Mouse (Mus musculus): ENCODE data around the gene Rnft1.
"Not testable (repeated sequence)": the region's sequence is repeated elsewhere in the genome, so short reads cannot be mapped to it uniquely, and the experiment has no call there.

Gene Rnft1

DNA sequence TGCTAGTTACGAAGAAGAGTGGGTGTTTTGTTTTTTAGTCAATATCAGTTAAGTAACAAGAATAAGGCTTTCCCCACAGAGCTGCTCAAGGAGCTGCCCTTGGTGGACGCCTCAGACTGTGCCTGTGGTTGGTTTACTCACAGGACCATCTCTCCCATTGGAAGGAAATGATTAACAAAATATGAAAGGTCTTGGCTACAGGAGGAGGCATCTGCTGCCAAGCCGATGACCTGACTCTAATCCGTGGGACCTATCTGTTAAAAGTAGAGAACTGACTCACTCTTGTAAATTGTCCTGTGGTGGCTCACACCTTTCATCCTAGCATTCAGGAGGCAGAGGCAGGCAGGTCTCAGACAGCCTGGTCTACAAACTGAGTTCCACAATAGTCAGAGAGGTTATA lies 43.1 kb downstream of the Rnft1 start:
- DNase-seq: no peak

DNA sequence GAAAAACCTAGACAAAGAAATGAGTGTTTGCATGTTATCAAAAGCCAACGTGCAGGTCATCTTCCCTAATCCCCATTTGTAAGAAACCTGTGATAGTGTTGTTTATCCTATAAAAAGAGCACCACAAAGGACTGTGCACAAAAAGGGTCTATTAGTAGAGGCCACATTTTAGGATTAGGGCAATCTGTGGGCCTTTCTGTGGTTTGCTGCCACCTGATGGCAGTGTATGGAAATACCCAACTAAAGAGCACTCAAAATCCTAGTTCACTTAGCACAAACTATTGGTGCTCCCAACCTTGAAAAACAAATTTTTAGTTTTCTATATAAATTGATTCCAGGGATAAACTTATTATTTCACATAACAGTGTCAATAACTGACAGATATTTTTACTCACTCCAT lies 48.4 kb downstream of the Rnft1 start:
- DNase-seq: peak; percentile 17

DNA sequence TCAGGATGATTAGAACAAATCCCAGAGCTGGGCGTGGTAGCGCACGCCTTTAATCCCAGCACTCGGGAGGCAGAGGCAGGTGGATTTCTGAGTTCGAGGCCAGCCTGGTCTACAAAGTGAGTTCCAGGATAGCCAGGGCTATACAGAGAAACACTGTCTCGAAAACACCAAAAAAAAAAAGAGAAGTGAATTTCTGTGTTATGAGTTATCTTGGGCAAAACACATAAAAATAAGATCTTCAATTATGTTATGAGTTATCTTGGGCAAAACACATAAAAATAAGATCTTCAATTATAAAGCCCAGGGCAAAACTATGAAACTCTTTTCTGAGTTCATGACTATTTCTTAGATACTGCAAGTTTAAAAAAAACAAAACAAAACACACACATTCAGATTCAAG lies 48.8 kb downstream of the Rnft1 start:
- not testable (repeated sequence) for DNase-seq

DNA sequence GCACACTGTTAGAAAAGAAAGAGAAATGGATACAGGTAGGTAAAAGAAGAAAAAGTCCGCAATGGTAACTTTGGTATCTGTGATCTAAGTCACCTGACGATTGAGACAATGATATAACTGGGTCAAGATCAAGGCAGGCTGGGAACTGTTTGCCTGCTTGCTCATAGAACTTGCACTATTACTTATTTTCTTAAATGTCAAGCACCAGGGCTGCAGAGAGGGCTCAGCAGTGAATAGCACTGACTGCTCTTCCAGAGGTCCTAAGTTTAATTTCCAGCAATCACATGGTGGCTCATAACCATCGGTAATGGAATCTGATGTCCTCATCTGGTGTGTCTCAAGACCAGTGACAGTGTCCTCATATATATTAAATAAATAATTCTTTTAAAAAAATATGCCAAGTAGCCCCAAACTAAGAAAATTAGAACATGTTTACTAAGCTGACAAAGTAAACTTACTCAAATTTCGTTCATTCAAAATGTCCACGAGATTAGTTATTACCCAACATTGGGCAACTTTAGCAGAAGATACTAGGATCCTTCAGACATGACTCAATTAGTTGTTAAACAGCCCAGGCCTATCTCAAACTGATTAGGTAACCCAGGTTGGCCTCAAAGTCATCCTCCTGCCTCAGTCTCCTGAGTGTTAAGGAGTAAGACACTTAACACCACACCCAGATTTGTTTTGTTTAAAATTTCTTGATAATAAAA lies 49.9 kb downstream of the Rnft1 start:
- DNase-seq: no peak

DNA sequence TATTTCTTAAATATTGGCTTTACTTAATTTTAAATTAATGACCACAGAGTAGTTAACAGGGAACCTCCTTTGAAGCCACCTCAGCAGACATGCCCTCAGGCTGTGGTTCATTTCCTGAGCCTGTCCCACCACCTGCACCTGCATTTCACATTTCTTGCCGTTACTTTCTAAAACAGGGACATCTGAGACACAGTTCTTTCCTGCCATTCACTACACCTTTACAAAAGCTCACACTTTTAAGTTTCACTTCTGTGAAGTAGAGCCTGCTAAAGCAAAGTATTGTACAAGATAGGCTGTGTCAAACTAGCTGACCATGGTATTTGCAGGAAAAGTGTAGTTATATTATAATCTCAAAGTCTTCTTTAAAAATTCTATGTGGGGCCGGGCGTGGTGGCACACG lies 54.3 kb downstream of the Rnft1 start:
- DNase-seq: no peak

DNA sequence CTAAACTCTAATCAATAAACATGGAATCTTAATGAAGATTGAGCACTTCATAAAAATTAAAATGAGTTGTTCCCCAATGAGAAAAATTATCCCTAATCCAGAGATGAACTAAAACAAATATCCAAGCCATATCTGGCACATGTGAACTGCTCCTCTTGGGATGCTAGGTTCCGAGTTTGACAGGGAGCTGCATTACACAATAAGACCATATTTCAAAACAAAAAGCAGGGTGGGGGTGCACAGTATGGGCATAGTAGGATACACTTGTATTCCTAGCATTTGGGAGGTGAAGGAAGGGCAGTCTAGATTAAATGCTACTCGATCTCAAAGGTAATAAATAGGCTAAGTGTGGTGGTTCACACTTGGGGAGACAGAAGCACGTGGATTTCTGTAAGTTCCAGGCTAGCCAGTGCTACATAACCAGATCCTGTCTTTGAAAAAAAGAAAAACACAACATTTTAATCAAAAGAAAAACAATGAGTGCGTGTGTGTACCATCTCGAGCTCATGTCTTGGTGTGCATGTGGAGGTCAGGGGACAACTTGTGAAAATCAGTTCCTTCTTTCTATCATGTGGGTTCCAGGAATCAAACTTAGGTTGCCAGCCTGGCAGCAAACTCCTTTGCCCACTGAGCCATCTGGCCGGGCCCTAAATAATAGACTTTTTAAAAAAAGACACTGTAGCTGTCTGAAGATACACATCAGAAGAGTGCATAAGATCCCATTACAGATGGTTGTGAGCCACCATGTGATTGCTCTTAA lies 55.4 kb downstream of the Rnft1 start:
- DNase-seq: no peak

DNA sequence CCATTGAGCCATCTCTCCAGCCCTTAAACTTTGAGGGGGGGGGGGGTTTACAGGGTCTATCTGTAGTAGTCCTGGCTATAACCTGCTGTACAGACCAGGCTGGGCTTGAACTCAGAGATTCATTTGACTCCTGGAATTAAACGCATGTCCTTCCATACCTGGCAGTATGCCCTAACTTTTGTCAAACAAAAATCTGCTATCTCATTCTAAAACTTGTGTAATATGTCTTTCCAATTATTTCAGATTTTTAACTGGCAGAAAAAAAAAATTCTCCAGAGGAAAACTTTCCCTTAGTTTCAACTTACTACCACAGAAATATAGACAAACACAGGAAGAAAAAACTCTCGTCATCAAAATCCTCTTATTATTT lies 56.0 kb downstream of the Rnft1 start:
- no peak for DNase-seq

DNA sequence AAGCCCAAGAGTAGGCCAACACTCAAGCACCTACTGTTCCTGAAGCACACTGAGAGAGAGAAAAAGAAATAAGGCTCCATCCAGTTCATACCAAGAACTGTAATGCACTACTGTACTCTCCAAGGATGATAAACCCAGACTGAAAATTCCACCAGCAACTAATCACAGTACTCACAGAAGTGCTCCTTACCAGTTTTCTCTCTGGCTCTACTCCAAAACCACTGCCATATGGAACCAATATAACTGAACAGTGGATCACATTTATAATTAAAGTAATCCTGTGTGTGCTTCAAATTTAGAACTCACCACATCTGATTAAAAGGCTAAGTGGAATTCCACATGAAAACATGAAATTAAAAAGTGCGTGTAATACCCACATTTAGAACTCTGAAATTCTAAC lies 58.4 kb downstream of the Rnft1 start:
- no peak for DNase-seq

DNA sequence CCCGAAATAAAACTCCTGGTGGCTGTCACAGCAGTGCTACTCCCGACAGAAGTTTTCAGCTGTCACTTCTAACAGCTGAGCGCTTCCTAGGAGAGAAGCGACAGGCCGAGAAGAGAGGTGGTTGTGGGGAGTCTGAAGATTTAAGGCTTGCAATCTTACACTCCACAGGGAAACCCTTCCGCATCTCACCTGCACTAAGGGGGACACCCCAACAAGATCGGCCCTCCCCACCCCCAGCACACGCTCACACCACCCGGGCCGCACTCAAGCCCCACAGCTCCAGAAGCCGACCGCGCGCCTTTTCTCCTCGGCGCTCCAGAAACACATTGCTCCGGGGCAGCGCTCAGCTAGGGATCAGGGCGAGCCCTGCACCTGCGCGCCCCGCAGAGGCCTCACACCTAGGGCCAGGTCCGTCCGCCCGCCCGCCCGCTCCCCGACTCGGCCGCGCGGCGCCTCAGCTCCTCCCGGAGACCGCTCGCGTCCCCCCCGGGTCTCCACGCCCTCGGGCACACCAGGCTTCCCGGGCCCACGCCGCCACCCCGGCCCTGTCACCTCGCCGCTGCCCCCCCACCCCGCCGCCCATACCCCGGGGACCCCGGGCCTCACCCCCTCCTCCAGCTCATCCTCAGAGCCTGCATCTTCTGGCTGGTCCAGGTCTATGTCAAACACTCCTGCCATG lies 59.6 kb downstream of the Rnft1 start:
- no peak for DNase-seq

DNA sequence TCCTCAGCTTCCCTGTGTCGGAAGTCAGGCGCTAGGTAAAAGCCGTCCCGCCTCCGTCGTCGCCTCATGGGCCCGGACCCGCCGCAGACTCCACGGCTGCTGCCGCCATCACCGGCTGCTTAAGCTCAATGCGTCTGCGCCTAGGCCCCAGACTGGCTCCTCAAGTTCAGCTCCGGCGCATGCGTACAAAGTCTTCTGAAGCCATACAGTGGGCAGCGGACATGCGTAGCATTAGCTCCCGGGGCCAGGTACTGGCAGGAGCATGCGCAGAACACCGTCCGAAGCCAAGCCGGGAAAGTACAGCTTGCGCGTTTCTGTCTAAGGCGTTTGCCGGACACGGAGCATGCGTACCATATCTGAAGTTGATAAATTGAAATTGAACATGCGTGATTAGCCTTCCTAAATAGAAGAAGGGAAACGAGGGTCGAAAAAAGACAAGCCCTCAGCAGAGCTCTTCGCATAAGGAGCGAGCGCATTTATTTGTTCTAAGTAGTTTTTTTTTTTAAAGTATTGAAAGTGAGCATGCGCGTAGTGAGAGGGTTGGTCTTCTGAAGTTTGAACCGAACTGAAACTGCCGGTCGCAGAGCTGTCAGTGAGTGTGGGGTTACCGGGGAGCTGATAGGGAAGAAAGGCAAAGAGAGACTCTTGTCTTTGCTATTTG lies 60.3 kb downstream of the Rnft1 start, which contains the start of the genes Rps6kb1 and Tubd1:
Gene Rps6kb1 (minus strand): TSS at position 167 of the 661 bp plus-strand sequence.
Gene Tubd1 (plus strand): TSS at position 353 of the 661 bp plus-strand sequence.
- peak; percentile 100 for DNase-seq

DNA sequence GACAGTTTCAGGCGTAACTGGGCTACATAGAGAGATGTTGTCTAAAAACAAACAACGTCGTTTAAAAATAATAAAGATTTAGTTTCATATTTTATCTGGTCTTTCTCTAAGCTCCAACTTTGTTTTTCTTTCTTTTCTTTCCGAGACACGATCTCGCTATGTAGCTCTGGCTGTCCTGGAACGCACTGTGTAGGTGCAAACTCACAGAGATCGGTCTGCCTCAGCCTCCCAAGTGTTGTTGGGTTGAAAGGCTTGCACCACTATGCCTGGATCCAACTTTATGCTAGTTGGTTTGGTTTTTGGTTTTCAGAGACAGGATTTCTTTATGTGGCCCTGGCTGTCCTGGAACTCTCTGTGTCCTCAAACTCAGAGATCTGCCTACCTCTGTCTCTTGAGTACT lies 61.1 kb downstream of the Rnft1 start:
- DNase-seq: no peak

DNA sequence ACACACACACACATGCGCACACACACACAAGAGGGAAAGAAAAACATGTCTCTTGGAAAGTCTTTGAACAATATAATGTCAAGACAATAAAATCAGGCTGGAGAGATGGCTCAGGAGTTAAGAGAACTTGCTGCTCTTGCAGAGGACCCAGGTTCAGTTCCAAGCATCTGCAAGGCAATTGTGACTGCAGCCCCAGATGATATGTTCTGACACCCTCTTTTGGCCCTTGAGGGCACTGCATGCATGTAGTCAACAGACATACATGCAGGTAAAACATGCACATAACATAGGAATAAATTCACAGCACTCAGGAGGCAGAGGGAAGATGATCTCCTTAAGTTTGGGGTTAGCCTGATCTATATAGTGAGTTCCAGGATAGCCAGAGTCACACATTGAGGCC lies 63.0 kb downstream of the Rnft1 start:
- no peak for DNase-seq

All from kidney, postnatal 14 days (tissue).